Mouse (Mus musculus) liver, postnatal 0 days (tissue): ENCODE measurements around the gene Sbf1. TPM values are rescaled to one million over a fixed set of nuclear protein-coding genes. Genes with fewer than 3 reads are reported as not detected.

ENCODE experiments used
- ATAC-seq: fragments of 200-750 bp; cut with Nextera tagmentation; 2 replicates; pipeline ENCODE4 v1.8.0; 2017; ENCODE audit warnings: mild to moderate bottlenecking, moderate library complexity
- DNase-seq: peaks from one replicate; pipeline ENCODE4 v3.0.0-alpha.2; 2016
- H3K27ac ChIP-seq: fragments of 300-500 bp; sonication (generic); 2 replicates; pipeline ENCODE4 v1.5.1; 2014; ENCODE audit warnings: antibody characterized with exemption, moderate library complexity, mild to moderate bottlenecking, low read depth
- H3K27me3 ChIP-seq: fragments of 300-500 bp; sonication (generic); 2 replicates; pipeline ENCODE4 v1.6.1; 2014; ENCODE audit warnings: low read length, control low read depth, mixed read lengths; ENCODE audit not compliant: insufficient read depth
- H3K36me3 ChIP-seq: fragments of 300-500 bp; sonication (generic); replicated peaks from 2 replicates; pipeline ENCODE4 v1.6.1; 2014; ENCODE audit warnings: mild to moderate bottlenecking, control low read depth, low read length, moderate library complexity, mixed read lengths; ENCODE audit not compliant: insufficient read depth
- H3K4me1 ChIP-seq: fragments of 300-500 bp; sonication (generic); 2 replicates; pipeline ENCODE4 v1.6.1; 2014; ENCODE audit warnings: antibody characterized with exemption, mild to moderate bottlenecking, control low read depth; ENCODE audit not compliant: insufficient read depth
- H3K4me2 ChIP-seq: fragments of 300-500 bp; sonication (generic); 2 replicates; pipeline ENCODE4 v1.6.1; 2014; ENCODE audit warnings: low read depth, mild to moderate bottlenecking, low read length, moderate library complexity, mixed read lengths
- H3K4me3 ChIP-seq: fragments of 300-500 bp; sonication (generic); 2 replicates; pipeline ENCODE4 v1.5.1; 2014; ENCODE audit warnings: low read depth, low read length
- H3K9ac ChIP-seq: fragments of 300-500 bp; sonication (generic); replicated peaks from 2 replicates; pipeline ENCODE4 v1.6.1; 2014; ENCODE audit warnings: mild to moderate bottlenecking, moderate library complexity
- H3K9me3 ChIP-seq: fragments of 300-500 bp; sonication (generic); 2 replicates; pipeline ENCODE4 v1.6.1; 2016; ENCODE audit warnings: mild to moderate bottlenecking, control low read depth, low read length, mixed read lengths
- CTCF ChIP-seq: sonication (generic); IDR thresholded peaks from 2 replicates; pipeline ENCODE4 v1.5.1; 2016; ENCODE audit warnings: antibody characterized with exemption, low read depth
- EP300 ChIP-seq: IDR thresholded peaks from 2 replicates; pipeline ENCODE4 v1.6.1; 2016; ENCODE audit warnings: antibody characterized with exemption, low read depth, mild to moderate bottlenecking
- WGBS: fragments of 180-500 bp; shearing (Covaris S2); extraction: QIAGEN DNeasy Blood & Tissue Kit; methylation state at CpG from one replicate; pipeline ENCODE4 v1.1.7; 2014; ENCODE audit not compliant: insufficient replicate concordance; 5-methylcytosine and 5-hydroxymethylcytosine counted together
- polyA plus RNA-seq: library from polyadenylated mRNA; unstranded; fragments of >200 nt; fragmentation: Nextera tagmentation; extraction: Ambion mirVana; gene quantifications from 2 replicates; pipeline ENCODE4 v1.2.1, GENCODE M21; 2015

Sbf1 gene
- polyA plus RNA-seq, 1 experiment from 2014 or later, result 17.0 TPM

- peak overlapping the region; percentile 55 for H3K4me2 ChIP-seq
- WGBS, result 50% methylated on average over 4 of the region's 4 CpGs
- peak overlapping the region; percentile 46 for H3K4me3 ChIP-seq
- H3K36me3 ChIP-seq, result no peaks in the 10 kb centered on the region
- no peak overlapping the region for H3K27ac ChIP-seq
- TF ChIP-seq EP300 (no peak), CTCF (no peak)
- peaks cover 6% of the 10 kb centered on the region; the same call in 1 of the 2 replicates for H3K4me1 ChIP-seq
- peak overlapping the region; percentile 56 for H3K9ac ChIP-seq
- 0 out of 2 replicates have a peak, but pooled peaks have one; percentile 16 for ATAC-seq
- H3K27me3 ChIP-seq, result no peaks in the 10 kb centered on the region
- H3K9me3 ChIP-seq, result no peaks in the 10 kb centered on the region
- peak; percentile 12 for DNase-seq
Observed at GRCm38 (mm10) chr15:89323656-89324055, 8.5 kb upstream of the Sbf1 start.

DNA sequence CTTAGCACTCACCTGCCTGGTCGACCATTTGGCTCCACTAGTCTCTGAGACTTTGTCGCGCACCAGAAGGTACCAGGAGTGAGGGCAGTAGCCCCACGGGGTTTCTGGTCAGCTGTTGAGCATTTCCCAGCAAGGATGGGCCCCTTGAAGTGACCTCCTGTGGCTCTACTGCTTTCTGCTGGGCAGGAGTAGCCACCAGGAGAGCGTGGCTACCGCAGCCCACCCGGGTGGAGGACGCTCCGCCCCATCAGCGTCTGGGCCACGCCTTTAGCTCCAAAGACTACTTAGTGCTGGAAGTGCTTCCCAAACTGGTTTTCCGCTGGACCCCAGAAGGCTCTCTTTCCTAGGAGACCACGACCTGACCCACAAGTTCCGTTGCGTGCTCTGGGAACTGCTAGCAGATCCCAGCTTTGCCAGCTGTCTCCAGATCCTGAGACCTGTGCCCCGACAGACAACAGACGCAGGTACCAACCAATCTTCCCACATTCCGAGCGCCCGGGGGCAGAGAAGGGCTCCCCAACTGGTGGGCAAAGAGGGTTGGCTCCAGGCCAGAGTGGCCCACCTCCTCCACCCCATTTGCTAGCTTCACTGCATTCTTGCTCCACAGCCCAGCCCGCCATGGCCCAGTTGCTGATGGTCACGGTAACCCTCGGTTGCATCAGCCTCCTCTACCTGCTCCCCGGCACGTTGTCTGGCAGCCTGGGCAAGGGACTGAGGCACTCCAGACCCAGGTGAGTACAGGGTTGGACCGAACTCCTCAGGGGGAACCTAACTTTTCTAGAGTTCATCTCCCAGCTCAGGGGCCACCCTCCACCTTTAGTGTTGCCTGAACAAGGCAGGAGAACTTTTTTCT is 7.8 kb upstream of the Sbf1 start, which contains the start of gene Adm2:
Gene Adm2 (plus strand): TSS at position 51 of the 853 bp plus-strand sequence.
- H3K4me3 ChIP-seq, result peak within 1 kb of the TSS; percentile 46
- no peak for TF ChIP-seq EP300
- no peak for TF ChIP-seq CTCF

GRCm38 (mm10) chr15:89321264-89321663 is 6.2 kb upstream of the Sbf1 start:
- Histone ChIP-seq H3K4me1 (peaks cover 6% of the 10 kb centered on the region; the same call in 1 of the 2 replicates), H3K4me2 (no peak overlapping the region), H3K27ac (no peak overlapping the region), H3K27me3 (no peaks in the 10 kb centered on the region), H3K9me3 (no peaks in the 10 kb centered on the region), H3K9ac (no peak overlapping the region), H3K36me3 (no peaks in the 10 kb centered on the region), H3K4me3 (no peak overlapping the region)
- WGBS, result 57% methylated on average over 8 of the region's 8 CpGs
- ATAC-seq, result no peak
- no peak for TF ChIP-seq EP300
- no peak for TF ChIP-seq CTCF
- DNase-seq, result peak; percentile 8

More for the DNA sequence above, 7.8 kb upstream of the Sbf1 start, which contains the start of gene Adm2:
- Histone ChIP-seq H3K9me3 (no peaks in the 10 kb centered on the region), H3K4me1 (peaks cover 6% of the 10 kb centered on the region; the same call in 1 of the 2 replicates), H3K36me3 (no peaks in the 10 kb centered on the region), H3K27me3 (no peaks in the 10 kb centered on the region), H3K27ac (no peak within 1 kb of the TSS), H3K9ac (peak within 1 kb of the TSS; percentile 56), H3K4me2 (peak within 1 kb of the TSS; percentile 55)
- DNase-seq, result peak; percentile 50
- ATAC-seq, result peak; percentile 74
- WGBS, result 13% methylated on average over 26 of the region's 26 CpGs

DNA sequence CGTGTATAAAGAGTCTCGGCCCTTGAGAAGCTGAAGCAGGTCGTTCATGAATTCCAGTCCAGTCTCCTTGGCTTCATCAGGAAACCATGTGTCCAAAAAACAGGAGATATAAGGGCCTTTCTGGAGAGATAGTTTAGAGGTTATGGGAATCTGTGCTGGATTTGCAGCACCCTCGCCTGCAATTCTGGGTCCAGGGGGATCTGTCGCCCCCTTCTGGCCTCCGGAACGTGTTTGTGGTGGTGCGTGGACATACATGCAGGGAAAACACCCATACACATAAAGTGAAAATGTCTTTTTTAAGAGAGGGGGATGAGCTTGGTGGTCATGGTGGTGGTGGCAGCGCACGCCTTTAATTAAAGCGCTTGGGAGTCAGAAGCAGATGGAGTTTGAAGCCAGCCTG is 1.0 kb upstream of the Sbf1 start:
- H3K36me3 ChIP-seq, result no peaks in the 10 kb centered on the region
- DNase-seq (peak; percentile 42), ATAC-seq (no peak)
- no peaks in the 10 kb centered on the region for H3K9me3 ChIP-seq
- no peaks in the 10 kb centered on the region for H3K27me3 ChIP-seq
- H3K9ac ChIP-seq, result no peak overlapping the region
- H3K4me1 ChIP-seq, result peaks cover 21% of the 10 kb centered on the region
- WGBS, result 81% methylated on average over 11 of the region's 11 CpGs
- no peak overlapping the region for H3K4me2 ChIP-seq
- TF ChIP-seq EP300 (no peak), CTCF (peak; percentile 62)
- H3K4me3 ChIP-seq, result no peak overlapping the region
- H3K27ac ChIP-seq, result no peak overlapping the region

DNA sequence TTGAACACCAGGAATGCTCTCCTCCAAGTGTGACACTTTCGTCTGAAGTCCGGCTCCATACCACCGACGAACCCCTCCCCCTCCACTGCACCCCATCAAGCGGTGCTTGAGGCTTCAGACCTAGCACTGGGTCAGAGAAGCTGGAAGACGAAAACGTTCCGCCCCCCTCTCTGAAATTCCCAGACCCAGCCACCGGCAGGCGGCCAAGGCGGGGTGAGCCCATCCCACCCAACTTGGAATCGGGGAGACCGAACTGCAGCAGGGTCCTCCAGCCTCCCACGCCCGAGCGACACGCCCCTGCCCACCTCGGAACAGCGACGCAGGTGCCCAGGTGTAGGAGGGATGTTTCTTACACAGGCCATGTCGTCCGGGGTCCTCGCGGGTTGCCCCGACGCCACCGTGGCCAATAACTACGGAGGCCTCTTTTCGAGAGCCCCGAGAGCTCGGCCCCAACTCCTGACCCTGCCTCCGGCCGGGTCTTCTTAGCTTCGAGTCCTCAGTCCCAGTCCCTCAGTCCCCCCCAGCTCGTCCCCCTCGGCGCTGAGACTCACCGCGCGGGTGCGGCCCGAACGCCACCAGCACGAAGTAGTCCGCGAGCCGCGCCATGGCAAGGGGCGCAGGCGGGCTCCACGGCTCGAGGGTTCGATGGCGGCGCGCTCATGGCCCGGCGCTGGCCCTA is 461 bp downstream of the Sbf1 start:
- Histone ChIP-seq H3K27ac (peak overlapping the region; percentile 41), H3K4me3 (peak overlapping the region; percentile 80), H3K9me3 (no peaks in the 10 kb centered on the region), H3K4me1 (peaks cover 28% of the 10 kb centered on the region), H3K4me2 (peak overlapping the region; percentile 71), H3K9ac (peak overlapping the region; percentile 86), H3K36me3 (no peaks in the 10 kb centered on the region), H3K27me3 (no peaks in the 10 kb centered on the region)
- peak; percentile 8 for ATAC-seq
- TF ChIP-seq EP300 (no peak), CTCF (peak; percentile 20; the same call in 1 of the 2 replicates)
- peak; percentile 45 for DNase-seq
- WGBS, result under 1% methylated on average over 55 of the region's 58 CpGs

DNA sequence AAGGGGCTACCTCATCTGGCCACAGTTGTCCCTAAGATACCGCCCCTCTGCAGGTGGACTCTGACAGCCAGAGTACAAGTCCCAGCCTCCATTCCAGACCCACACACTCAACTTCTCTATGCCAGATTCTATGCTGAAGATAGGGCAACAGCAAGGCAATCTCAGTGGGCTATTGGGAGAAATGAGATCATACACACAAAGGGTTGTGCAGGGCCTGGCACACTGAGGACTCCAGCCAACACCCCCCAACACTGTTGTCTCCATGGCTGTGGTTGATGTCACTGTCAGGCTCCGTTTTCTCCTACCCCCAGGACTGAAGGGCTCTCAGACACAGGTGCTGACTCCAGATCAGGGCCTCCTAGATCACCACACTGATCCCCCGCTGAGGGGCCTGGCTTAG is 1.0 kb downstream of the Sbf1 start:
- Histone ChIP-seq H3K4me3 (peak overlapping the region; percentile 80), H3K27me3 (no peaks in the 10 kb centered on the region), H3K36me3 (no peaks in the 10 kb centered on the region), H3K27ac (no peak overlapping the region), H3K9me3 (no peaks in the 10 kb centered on the region), H3K4me1 (peaks cover 31% of the 10 kb centered on the region), H3K9ac (peak overlapping the region; percentile 86), H3K4me2 (peak overlapping the region; percentile 71)
- DNase-seq (no peak), ATAC-seq (no peak)
- no peak for TF ChIP-seq EP300
- no peak for TF ChIP-seq CTCF
- 32% methylated on average over 2 of the region's 3 CpGs for WGBS
